Mouse (Mus musculus) liver, embryonic 15.5 days (tissue): Measurements from ENCODE around the gene Mnx1. TPM values are rescaled to one million over a fixed set of nuclear protein-coding genes. Genes with fewer than 3 reads are reported as not detected.
"Not testable (repeated sequence)": the region's sequence is repeated elsewhere in the genome, so short reads cannot be mapped to it uniquely, and the experiment has no call there.

Source experiments
- ATAC-seq: fragments of 200-750 bp; cut with Nextera tagmentation; 2 replicates; pipeline ENCODE4 v1.8.0; 2017; ENCODE audit warnings: moderate number of reproducible peaks, mild to moderate bottlenecking, moderate library complexity; ENCODE audit not compliant: insufficient read depth
- H3K27ac ChIP-seq: fragments of 300-500 bp; sonication (generic); replicated peaks from 2 replicates; pipeline ENCODE4 v1.5.1; 2015; ENCODE audit warnings: mild to moderate bottlenecking, inconsistent platforms
- H3K27me3 ChIP-seq: fragments of 300-500 bp; sonication (generic); 2 replicates; pipeline ENCODE4 v1.6.1; 2015; ENCODE audit warnings: mild to moderate bottlenecking, inconsistent platforms
- H3K36me3 ChIP-seq: fragments of 300-500 bp; sonication (generic); replicated peaks from 2 replicates; pipeline ENCODE4 v1.6.1; 2015; ENCODE audit warnings: moderate library complexity, mild to moderate bottlenecking, inconsistent platforms
- H3K4me1 ChIP-seq: fragments of 300-500 bp; sonication (generic); replicated peaks from 2 replicates; pipeline ENCODE4 v1.6.1; 2015; ENCODE audit warnings: inconsistent platforms
- H3K4me2 ChIP-seq: fragments of 300-500 bp; sonication (generic); 2 replicates; pipeline ENCODE4 v1.6.1; 2015; ENCODE audit warnings: moderate library complexity, mild to moderate bottlenecking, inconsistent platforms
- H3K4me3 ChIP-seq: fragments of 300-500 bp; sonication (generic); replicated peaks from 2 replicates; pipeline ENCODE4 v1.5.1; 2015; ENCODE audit warnings: mild to moderate bottlenecking, inconsistent platforms
- H3K9ac ChIP-seq: fragments of 300-500 bp; sonication (generic); 2 replicates; pipeline ENCODE4 v1.6.1; 2015; ENCODE audit warnings: moderate library complexity, mild to moderate bottlenecking, inconsistent platforms
- H3K9me3 ChIP-seq: fragments of 300-500 bp; sonication (generic); replicated peaks from 2 replicates; pipeline ENCODE4 v1.6.1; 2016; ENCODE audit warnings: inconsistent platforms
- WGBS: fragments of 180-500 bp; shearing (Covaris S2); methylation state at CpG from one replicate; pipeline ENCODE4 v1.1.7; 2015; ENCODE audit warnings: mixed read lengths; ENCODE audit not compliant: insufficient replicate concordance; 5-methylcytosine and 5-hydroxymethylcytosine counted together
- polyA plus RNA-seq: library from polyadenylated mRNA; unstranded; fragments of >200 nt; fragmentation: Nextera tagmentation; extraction: Ambion mirVana; gene quantifications from 2 replicates; pipeline ENCODE4 v1.2.1, GENCODE M21; 2015

Mnx1 gene
- polyA plus RNA-seq, 1 experiment from 2014 or later: not detected

GRCm38 (mm10) chr5:29423330-29423729 lies 54.9 kb downstream of the Mnx1 start:
- WGBS: 42% methylated on average over 3 of the region's 3 CpGs
- H3K9me3 ChIP-seq, H3K36me3 ChIP-seq, ATAC-seq, H3K4me3 ChIP-seq, H3K27ac ChIP-seq, H3K4me1 ChIP-seq, H3K4me2 ChIP-seq, H3K9ac ChIP-seq: not testable (repeated sequence)
- peaks cover 26% of the 10 kb centered on the region; the same call in 1 of the 2 replicates for H3K27me3 ChIP-seq

Other genes starting within 250 kb of the Mnx1 start
- gene Lmbr1, start 100.1 kb downstream of the Mnx1 start, polyA plus RNA-seq: 2.3 and 2.6 TPM in 2 replicates
- gene Nom1, start 43.8 kb downstream of the Mnx1 start, polyA plus RNA-seq: 12.7 and 14.9 TPM in 2 replicates
- 12.0 TPM in 2 replicates for gene Ube3c, start 90.8 kb upstream of the Mnx1 start, polyA plus RNA-seq